Mouse (Mus musculus): Measurements from ENCODE around the gene Ms4a2. TPM values are rescaled to one million over a fixed set of nuclear protein-coding genes. Genes with fewer than 3 reads are reported as not detected.

Gene Ms4a2
- not detected in 2 replicates for polyA plus RNA-seq (2016; fragmentation: Nextera tagmentation; extraction: Ambion mirVana)

DNA sequence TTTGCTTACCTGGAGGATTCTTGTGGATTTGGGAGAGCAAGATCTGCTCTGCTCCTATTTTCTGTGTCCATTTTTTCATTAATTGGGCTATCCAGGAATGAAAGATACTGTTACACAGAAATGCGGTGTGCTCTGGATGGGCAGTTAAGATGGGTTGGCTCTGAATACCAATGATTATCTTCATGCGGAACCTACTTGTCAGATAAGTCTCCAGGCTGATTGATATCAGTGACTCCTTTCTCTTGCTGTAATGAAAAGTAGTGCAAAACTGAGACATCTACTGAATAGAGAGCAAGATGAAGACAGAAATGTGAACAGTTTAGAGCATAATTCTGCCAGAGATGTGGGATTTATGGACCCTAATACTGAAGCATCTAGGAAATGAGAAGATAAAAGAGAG lies at the start of gene Ms4a2:
Gene Ms4a2, minus strand, starts transcription at position 169 of the 400 bp plus-strand sequence.
- 94% methylated on average over 2 of the region's 2 CpGs for WGBS
- H3K4me1 ChIP-seq (replicated peaks), result no peaks in the 10 kb centered on the region
- H3K27me3 ChIP-seq (ENCODE audit: insufficient read depth, poor library complexity, severe bottlenecking), result no peaks in the 10 kb centered on the region
- no peaks in the 10 kb centered on the region for H3K36me3 ChIP-seq
- H3K4me3 ChIP-seq, result no peak within 1 kb of the TSS
- H3K27ac ChIP-seq, result no peak within 1 kb of the TSS
- no peaks in the 10 kb centered on the region for H3K9me3 ChIP-seq
- DNase-seq (ENCODE audit: low spot score), result no peak

DNA sequence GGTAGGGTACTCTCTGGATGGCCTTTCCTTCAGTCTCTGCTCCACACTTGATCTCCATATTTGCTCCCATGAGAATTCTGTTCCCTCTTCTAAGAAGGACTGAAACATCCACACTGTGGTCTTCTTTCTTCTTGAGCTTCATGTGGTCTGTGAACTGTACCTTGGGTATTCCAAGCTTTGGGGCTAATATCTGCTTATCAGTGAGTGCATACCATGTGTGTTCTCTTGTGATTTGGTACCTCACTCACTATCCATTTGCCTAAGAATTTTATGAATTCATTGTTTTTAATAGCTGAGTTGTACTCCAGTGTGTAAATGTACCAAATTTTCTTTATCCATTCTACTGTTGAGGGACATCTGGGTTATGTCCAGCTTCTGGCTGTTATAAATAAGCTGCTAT lies 38.0 kb upstream of the Ms4a2 start:
- Histone ChIP-seq H3K27me3 (ENCODE audit: insufficient read depth, poor library complexity, severe bottlenecking) (no peaks in the 10 kb centered on the region), H3K36me3 (no peaks in the 10 kb centered on the region), H3K4me1 (replicated peaks) (no peaks in the 10 kb centered on the region), H3K27ac (no peak overlapping the region), H3K9me3 (no peaks in the 10 kb centered on the region), H3K4me3 (no peak overlapping the region)
- no peak for DNase-seq (ENCODE audit: low spot score)

DNA sequence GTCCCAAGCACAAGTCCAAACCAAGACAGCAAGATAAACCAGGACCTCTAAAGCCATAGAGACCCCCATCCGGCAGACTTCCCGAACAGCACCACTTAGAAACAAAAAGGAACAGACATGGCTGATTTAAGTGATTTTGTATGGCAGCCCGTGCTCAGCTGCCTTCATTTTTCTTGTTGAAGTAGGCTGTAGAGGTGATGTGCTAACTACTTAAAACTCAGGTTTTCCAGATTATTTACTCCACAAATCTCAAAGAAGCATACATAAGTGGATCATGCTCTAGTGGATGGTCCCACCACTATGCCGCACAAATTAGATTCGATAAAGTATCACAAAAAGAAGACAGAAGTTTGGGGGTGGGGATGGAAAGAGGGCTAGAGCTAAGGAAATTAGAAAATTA lies 36.9 kb upstream of the Ms4a2 start, which contains the start of gene Oosp2:
Gene Oosp2, minus strand, starts transcription at position 101 of the 400 bp plus-strand sequence.
- DNase-seq (ENCODE audit: low spot score), result no peak
- Histone ChIP-seq H3K36me3 (no peaks in the 10 kb centered on the region), H3K9me3 (no peaks in the 10 kb centered on the region), H3K4me1 (replicated peaks) (no peaks in the 10 kb centered on the region), H3K27ac (no peak within 1 kb of the TSS), H3K4me3 (no peak within 1 kb of the TSS), H3K27me3 (ENCODE audit: insufficient read depth, poor library complexity, severe bottlenecking) (no peaks in the 10 kb centered on the region)
- WGBS, result 85% methylated on average over 5 of the region's 5 CpGs

DNA sequence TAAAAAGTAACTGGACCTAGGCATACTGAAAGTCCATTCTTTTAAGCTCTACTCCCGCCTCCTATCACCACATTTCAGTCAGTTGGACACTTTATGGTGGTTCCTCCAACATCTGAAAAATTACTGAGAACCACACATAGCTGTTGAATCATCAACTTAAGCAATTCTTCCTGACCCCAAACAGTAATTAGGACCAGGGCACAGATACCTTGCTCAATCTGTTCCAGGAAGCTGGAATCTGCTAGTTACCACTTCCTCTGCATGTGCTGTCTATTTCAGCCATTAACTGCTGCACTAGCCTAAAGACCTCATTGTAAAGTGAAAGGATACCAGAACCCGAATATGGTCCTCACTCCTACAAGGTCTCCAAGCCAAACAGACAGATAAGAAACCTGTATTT lies 35.6 kb upstream of the Ms4a2 start:
- H3K36me3 ChIP-seq, result no peaks in the 10 kb centered on the region
- H3K27ac ChIP-seq, result no peak overlapping the region
- no peaks in the 10 kb centered on the region for H3K4me1 ChIP-seq (replicated peaks)
- DNase-seq (ENCODE audit: low spot score), result no peak
- no peak overlapping the region for H3K4me3 ChIP-seq
- H3K9me3 ChIP-seq, result no peaks in the 10 kb centered on the region
- no peaks in the 10 kb centered on the region for H3K27me3 ChIP-seq (ENCODE audit: insufficient read depth, poor library complexity, severe bottlenecking)
- WGBS, result 78% methylated on average over 2 of the region's 2 CpGs

DNA sequence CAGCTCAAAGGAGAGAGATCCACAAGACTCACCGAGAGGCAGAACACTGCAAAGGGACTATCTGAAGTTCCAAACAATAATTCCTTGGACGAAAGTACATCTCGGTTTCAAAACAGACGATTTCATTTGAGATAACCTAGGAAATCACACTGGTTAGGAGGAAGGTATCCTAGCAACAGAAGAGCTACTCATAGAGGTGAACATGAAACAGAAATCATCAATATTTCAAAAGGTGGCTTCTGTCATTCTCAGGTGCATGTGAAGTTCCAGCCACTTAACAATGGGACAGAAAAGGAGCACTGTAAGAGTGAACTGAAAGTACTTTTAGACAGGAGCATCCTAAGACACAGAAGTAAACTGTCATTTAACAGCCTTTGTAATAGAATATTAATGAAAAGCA lies 26.0 kb upstream of the Ms4a2 start:
- DNase-seq (ENCODE audit: low spot score), result no peak
- Histone ChIP-seq H3K4me3 (no peak overlapping the region), H3K4me1 (replicated peaks) (no peaks in the 10 kb centered on the region), H3K36me3 (no peaks in the 10 kb centered on the region), H3K27ac (no peak overlapping the region), H3K9me3 (no peaks in the 10 kb centered on the region), H3K27me3 (ENCODE audit: insufficient read depth, poor library complexity, severe bottlenecking) (no peaks in the 10 kb centered on the region)
- 79% methylated on average over 4 of the region's 4 CpGs for WGBS

DNA sequence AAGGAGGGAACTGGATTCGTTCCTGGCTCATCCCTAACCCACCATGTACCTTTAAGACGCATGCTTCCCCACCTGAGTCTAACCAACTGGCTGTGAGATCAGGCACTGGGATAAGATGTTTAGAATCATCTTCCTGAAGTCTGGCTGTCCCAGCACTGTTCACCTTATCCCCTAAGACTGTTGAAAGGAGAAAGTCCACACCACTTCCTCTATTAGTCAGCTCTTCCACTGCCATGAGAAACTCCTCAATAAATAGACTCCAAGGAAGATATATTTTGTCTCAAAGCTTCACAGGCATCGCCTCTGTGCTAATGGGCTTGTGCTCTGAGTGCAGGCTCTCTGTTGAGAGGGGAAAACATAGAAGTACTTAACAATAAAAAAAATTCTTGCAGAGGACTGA lies 22.6 kb upstream of the Ms4a2 start:
- no peaks in the 10 kb centered on the region for H3K27me3 ChIP-seq (ENCODE audit: insufficient read depth, poor library complexity, severe bottlenecking)
- no peaks in the 10 kb centered on the region for H3K9me3 ChIP-seq
- H3K4me1 ChIP-seq (replicated peaks), result no peaks in the 10 kb centered on the region
- no peak overlapping the region for H3K4me3 ChIP-seq
- WGBS, result 83% methylated on average over 3 of the region's 3 CpGs
- H3K27ac ChIP-seq, result no peak overlapping the region
- no peaks in the 10 kb centered on the region for H3K36me3 ChIP-seq
- DNase-seq (ENCODE audit: low spot score), result no peak

DNA sequence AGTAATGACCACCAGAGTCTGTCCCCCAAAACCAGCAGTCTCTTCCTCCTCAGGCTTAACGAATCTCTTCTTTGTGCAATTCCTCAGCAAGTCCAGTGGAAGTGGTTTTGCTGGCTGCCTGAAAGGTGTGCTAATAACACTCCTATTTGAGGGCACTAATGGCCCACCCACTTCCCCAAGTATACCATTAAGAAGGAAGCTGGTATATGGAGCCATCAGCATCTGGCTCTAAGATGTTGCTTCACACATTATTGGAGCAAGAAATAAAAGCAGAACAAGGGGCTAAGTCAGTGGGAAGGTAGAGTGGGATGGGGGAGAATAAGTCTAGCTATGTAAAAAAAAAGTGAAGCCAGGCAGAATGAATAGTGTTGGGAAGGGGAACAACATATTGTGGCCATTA lies 17.2 kb upstream of the Ms4a2 start, which contains the start of gene Ms4a3:
Gene Ms4a3, minus strand, starts transcription at position 120 of the 400 bp plus-strand sequence.
- Histone ChIP-seq H3K4me1 (replicated peaks) (no peaks in the 10 kb centered on the region), H3K27ac (no peak within 1 kb of the TSS), H3K4me3 (no peak within 1 kb of the TSS), H3K9me3 (no peaks in the 10 kb centered on the region), H3K36me3 (no peaks in the 10 kb centered on the region), H3K27me3 (ENCODE audit: insufficient read depth, poor library complexity, severe bottlenecking) (no peaks in the 10 kb centered on the region)
- DNase-seq (ENCODE audit: low spot score), result no peak
- WGBS, result 81% methylated on average over 1 of the region's 1 CpGs

DNA sequence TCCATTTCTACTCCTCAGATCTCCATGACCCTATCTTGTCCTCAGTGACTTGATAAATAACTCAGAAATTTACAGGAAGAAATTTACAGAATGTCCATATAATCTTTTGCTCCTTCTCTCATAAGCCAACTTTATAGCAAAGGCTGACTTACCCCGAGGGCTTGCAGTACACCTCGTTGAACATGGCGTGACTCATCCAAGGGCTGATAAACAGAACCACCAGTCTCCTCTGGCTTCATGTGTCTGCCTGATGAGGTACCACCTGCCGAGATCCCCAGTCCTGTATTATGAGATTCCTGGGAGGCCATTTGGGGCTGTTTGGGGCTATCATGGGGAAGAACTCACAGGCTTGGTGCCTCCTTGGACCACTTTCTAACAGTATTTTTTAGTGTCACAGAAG lies 15.5 kb upstream of the Ms4a2 start:
- H3K9me3 ChIP-seq, result no peaks in the 10 kb centered on the region
- no peaks in the 10 kb centered on the region for H3K36me3 ChIP-seq
- no peaks in the 10 kb centered on the region for H3K4me1 ChIP-seq (replicated peaks)
- no peak overlapping the region for H3K4me3 ChIP-seq
- no peak overlapping the region for H3K27ac ChIP-seq
- no peak for DNase-seq (ENCODE audit: low spot score)
- 77% methylated on average over 4 of the region's 4 CpGs for WGBS
- no peaks in the 10 kb centered on the region for H3K27me3 ChIP-seq (ENCODE audit: insufficient read depth, poor library complexity, severe bottlenecking)

DNA sequence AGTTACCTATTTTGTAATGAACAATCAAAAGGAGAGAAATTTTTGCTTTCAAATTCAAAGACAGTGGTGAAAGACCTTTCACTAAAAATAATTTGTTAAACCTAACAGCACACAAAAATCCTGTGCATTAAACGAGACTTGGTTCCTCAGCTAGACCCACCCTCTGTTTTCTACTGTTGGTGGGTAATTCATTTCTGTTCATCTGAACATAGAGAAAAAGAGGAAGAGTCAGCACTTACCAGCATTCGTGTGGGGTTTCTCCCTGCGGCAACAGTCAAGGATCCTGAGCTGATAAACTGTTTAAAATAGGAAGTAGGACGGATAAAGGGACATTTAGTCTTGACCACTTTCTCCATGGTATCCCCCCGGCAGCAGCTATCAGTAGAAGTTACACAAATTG lies 12.1 kb upstream of the Ms4a2 start:
- no peaks in the 10 kb centered on the region for H3K27me3 ChIP-seq (ENCODE audit: insufficient read depth, poor library complexity, severe bottlenecking)
- no peaks in the 10 kb centered on the region for H3K4me1 ChIP-seq (replicated peaks)
- H3K9me3 ChIP-seq, result no peaks in the 10 kb centered on the region
- no peak overlapping the region for H3K27ac ChIP-seq
- H3K36me3 ChIP-seq, result no peaks in the 10 kb centered on the region
- no peak overlapping the region for H3K4me3 ChIP-seq
- DNase-seq (ENCODE audit: low spot score), result no peak
- 86% methylated on average over 5 of the region's 5 CpGs for WGBS

DNA sequence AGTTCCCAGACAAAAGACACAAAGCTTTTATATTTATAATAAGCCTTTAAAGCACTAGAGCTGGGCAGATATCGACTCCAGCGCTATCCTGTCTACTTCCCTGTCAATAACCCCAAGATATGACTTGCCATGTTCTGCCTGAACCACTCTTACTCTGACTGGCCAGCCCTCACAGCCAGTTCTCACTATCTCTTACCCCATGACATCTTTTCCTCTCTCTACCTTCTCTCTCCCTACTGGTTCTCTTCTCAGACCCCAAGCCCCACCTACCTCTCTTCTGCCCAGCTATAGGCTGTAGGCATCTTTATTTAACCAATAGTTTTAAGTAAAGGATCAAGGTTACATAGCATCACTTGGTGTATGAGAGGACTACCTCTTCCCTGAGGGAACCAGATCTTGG lies 10.8 kb upstream of the Ms4a2 start:
- Histone ChIP-seq H3K4me1 (replicated peaks) (no peaks in the 10 kb centered on the region), H3K27ac (no peak overlapping the region), H3K9me3 (no peaks in the 10 kb centered on the region), H3K4me3 (no peak overlapping the region), H3K36me3 (no peaks in the 10 kb centered on the region), H3K27me3 (ENCODE audit: insufficient read depth, poor library complexity, severe bottlenecking) (no peaks in the 10 kb centered on the region)
- no peak for DNase-seq (ENCODE audit: low spot score)
- WGBS, result 74% methylated on average over 2 of the region's 2 CpGs

DNA sequence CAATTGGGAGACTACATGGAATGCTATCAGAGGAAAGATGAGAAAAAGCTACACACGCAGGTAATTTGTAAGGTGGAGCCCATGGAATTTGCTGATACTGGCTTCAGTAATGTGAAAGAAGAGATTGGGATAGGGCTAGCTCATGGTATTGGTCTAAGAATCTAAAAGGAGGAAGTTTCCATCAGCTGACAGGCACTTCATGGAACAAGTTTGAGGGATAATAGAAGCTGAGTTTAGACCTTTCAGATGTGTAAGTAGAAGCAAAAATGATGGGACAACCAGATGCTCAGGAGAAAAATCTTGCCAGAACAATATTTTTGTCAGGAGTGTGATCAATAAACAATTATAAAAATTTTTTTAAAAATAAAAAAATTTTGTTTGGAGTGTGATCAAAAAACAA lies 10.2 kb upstream of the Ms4a2 start:
- Histone ChIP-seq H3K27me3 (ENCODE audit: insufficient read depth, poor library complexity, severe bottlenecking) (no peaks in the 10 kb centered on the region), H3K4me3 (no peak overlapping the region), H3K27ac (no peak overlapping the region), H3K36me3 (no peaks in the 10 kb centered on the region), H3K9me3 (no peaks in the 10 kb centered on the region), H3K4me1 (replicated peaks) (no peaks in the 10 kb centered on the region)
- no peak for DNase-seq (ENCODE audit: low spot score)
- WGBS, result 88% methylated on average over 1 of the region's 1 CpGs

DNA sequence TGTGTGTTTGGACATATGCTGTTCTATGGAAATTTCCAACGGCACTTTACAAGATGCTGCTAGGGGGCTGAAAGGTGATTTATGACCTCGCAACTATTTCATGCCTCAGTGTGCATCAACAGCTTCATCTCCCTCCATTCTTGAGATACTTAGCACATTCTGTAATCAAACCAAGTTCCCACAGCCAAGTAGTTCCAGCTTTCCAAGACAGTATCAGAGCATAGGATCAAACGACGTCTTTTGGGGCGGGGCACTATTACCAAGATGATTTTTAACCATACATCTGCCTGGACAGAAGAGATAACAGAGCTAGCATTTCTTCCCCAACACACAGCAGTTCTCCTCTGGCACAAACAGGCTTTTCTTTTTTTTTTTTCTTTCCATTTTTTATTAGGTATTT lies 1.7 kb upstream of the Ms4a2 start:
- Histone ChIP-seq H3K27ac (no peak overlapping the region), H3K36me3 (no peaks in the 10 kb centered on the region), H3K9me3 (no peaks in the 10 kb centered on the region), H3K4me3 (no peak overlapping the region), H3K27me3 (ENCODE audit: insufficient read depth, poor library complexity, severe bottlenecking) (no peaks in the 10 kb centered on the region), H3K4me1 (replicated peaks) (no peaks in the 10 kb centered on the region)
- DNase-seq (ENCODE audit: low spot score), result no peak
- 85% methylated on average over 5 of the region's 5 CpGs for WGBS

DNA sequence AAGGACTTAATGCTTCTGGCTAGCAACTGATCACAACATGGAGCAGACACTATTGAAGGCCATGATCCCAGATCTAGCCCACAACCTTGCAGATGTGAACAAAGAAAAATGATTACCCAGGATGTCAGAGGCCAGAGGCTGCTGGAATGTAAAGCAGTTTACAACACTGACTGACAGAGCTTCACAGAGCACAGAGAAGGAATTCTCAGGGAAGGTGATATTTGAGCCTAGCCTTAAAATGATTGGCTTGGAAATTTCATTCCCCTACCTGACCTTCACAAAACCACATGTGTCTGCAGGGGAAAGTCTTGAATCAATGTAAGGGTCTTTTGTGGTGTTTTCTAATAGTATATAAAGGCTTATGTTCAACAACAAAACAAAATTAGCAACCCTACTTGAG lies 1.3 kb upstream of the Ms4a2 start:
- Histone ChIP-seq H3K27me3 (ENCODE audit: insufficient read depth, poor library complexity, severe bottlenecking) (no peaks in the 10 kb centered on the region), H3K36me3 (no peaks in the 10 kb centered on the region), H3K27ac (no peak overlapping the region), H3K9me3 (no peaks in the 10 kb centered on the region), H3K4me1 (replicated peaks) (no peaks in the 10 kb centered on the region), H3K4me3 (no peak overlapping the region)
- no peak for DNase-seq (ENCODE audit: low spot score)

DNA sequence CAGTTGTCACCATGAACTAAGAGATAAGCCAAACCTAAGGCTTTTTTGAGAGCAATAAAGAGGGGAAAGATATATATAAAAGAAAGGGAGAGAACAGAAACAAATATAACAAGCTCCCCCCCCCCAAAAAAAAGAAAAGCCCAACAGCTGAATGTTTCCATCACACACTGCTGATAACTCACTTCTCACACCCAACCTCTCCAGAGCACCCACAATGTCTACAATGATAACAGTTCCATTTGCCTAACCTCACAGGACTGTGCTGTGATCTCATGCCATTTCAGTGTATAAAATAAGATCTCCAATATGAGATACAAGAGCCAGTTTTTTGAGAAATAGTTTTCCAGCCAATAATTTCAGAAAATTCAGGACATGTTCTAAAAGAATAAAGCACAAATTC lies 5.5 kb downstream of the Ms4a2 start:
- no peak overlapping the region for H3K4me3 ChIP-seq
- no peaks in the 10 kb centered on the region for H3K9me3 ChIP-seq
- no peak overlapping the region for H3K27ac ChIP-seq
- H3K36me3 ChIP-seq, result no peaks in the 10 kb centered on the region
- no peak for DNase-seq (ENCODE audit: low spot score)
- no peaks in the 10 kb centered on the region; the same call in 1 of the 2 replicates for H3K4me1 ChIP-seq (replicated peaks)
- no peaks in the 10 kb centered on the region for H3K27me3 ChIP-seq (ENCODE audit: insufficient read depth, poor library complexity, severe bottlenecking)
